Mouse (Mus musculus) fat pad, adult 2 months (tissue): ENCODE measurements around the gene Adora1.

Experiments
- DNase-seq: peaks from one replicate; pipeline ENCODE4 v3.0.0-alpha.2; 2011; ENCODE audit warnings: low read depth, low spot score; ENCODE audit errors: extremely low read depth

The Adora1 gene

DNA sequence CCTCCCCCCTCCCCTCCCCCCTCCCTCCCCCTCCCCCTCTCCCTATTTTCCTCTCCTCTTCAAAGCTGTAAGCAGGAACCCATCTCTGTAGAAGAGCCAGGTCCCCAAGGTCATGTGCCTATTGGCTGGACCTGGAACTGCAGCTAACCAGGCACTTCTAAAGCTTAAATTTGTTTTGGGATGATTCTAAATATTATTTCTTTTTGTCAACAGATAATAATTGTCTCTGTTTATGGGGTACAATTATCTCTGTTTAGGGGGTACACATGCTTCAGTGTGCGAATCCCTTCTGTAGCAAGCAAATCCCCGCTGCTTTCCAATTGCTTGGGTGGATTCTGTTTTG, 18.6 kb downstream of the Adora1 start:
- no peak for DNase-seq

GRCm38 (mm10) chr1:134215751-134216628, 19.2 kb downstream of the Adora1 start:
- no peak for DNase-seq

GRCm38 (mm10) chr1:134215059-134215458, 20.2 kb downstream of the Adora1 start:
- DNase-seq: no peak

DNA sequence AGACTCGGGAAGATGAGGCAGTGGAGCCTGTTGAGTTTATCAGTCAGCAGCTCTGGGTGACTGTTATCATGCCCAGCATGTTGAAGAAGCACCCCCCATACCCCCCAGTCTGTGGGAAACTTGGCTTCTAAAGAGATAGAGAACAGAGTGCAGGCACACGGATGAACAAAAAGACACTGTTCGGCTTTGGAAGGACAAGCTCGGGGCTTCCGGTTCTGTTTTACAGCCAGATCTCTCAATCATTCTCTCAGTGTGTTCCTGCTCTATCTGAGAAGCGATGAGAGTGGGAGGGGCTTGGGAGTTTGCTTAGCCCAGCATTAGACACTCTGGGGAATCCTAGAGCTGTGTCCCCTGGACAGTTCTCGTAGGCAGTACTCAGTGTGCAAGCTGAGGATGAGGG, 21.8 kb downstream of the Adora1 start:
- DNase-seq: no peak

- no peak for DNase-seq
Observed at GRCm38 (mm10) chr1:134212351-134212750, 22.9 kb downstream of the Adora1 start.

GRCm38 (mm10) chr1:134211631-134212030, 23.6 kb downstream of the Adora1 start:
- DNase-seq: no peak

DNA sequence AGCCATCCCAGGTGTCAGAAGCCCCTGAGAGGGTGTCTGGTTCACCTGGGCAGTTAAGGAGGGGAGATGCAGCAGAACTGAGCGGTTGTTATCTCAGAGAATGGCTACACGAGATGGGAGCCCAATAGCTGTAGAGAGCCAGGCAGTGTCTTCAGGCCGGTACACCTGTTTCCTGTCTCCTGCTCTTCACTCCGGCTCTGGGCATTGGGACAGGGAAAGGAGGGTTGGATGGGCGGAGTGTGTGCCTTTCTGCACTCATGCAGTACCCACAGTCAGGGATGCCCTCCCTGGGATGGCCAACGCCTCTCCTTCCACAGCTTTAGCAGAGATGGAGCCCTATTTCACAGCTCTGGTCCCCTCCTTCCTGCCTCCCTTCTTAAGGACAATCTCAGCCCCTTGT, 24.2 kb downstream of the Adora1 start:
- no peak for DNase-seq

- DNase-seq: no peak
Observed at GRCm38 (mm10) chr1:134210179-134210755, 25.0 kb downstream of the Adora1 start.

DNA sequence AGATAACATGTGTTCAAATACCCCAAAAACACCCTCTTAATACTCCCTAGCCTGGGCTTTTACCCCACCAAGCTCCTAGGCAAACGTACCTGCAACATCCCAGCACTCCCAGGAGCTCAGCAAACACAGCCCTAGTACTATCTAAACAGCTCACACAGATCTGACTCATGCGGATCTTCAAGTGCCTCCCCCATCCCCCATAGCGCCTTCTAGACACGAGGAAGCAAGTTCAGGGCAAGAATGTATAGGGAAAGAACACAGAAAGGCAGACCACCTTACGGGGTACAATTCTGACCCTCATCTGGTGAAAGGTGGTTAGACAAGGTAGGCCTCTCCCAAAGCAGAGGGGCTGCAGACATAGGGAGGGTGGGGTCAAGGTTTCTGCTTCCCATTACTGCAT, 29.1 kb downstream of the Adora1 start:
- DNase-seq: no peak

DNA sequence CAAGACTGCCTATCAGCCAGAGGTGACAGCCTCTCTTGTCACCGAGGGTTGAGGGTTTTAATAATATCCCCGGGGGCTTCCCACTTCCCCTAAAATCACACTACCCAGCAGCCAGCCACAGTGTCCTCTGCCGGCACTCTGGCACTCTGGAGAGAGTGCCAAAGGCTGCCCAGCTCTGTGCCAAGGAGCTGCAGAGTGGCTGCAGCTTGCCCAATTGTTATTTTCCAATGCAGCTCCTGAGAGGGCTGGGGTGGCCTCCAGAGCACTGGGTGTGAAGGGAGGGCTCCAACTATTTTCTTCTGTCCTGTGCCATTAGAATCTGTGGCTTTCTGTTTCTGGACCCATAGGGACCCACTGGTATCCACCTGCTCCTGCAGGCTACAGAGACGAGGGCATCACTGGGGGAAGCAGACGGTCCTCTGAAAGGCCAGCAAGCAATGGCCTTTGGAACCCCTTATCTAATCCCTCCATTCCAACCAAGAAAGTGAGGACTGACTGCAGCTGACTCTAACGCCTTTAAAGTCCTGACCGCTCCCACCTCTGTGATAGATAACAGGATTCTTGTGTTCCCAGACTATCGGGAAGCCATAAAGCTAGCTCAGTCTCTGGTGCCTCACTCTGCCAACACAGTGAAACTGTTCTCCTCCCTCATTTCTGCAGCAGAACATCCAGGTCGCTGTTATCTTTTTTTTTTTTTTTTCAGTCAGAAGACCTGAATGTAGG, 29.8 kb downstream of the Adora1 start:
- no peak for DNase-seq

DNA sequence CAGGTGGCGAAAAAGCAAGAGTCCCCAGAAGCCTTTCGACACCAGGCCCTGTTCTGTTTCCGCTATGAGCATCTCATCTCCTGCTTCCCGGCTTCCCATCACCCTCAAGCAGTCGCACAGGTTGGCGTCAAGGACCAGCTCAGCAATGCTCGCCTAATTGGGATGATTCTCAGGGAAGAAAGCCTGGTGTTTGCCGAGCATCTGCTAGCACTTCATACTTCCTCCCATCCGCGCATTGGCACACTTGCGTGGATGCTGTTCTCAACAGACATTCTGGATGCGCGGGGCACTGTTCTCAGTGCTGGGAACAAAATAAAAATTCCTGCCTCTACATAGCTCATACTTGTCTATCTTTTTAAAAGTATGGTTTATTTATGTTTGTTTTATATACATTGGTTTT, 31.0 kb downstream of the Adora1 start:
- DNase-seq: no peak

GRCm38 (mm10) chr1:134201751-134202420, 33.3 kb downstream of the Adora1 start:
- no peak for DNase-seq

DNA sequence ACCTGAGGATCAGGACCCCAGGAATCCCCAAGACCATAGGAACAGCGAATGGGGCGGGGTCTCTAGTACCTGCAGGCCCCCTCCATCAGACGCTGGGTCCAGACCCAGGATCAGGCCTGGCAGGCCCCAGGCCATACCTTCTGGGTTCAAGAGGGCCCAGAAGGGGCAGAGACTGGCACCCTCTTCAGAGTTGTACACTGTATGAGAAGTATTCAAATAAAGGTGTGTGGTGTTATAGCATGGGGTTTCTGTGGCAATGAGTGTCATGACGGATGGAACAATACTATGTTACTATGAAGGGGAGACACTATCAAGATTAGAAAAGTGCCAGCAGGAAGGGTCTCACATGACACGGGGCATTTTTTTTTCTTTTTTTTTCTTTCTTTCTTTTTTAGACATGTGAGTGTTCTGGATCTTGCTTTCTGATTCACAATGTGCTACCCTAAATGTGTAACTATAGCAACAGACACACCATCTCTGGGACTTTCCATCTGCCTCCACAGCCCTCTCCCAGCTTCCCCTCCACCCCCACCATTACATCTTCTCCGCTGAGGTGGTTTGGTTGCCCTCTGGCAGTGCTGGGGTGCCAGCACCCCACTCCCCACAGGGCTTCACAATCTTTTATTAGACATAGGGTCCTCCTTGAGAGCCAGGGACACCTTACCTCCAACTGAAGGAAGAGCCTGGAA, 34.1 kb downstream of the Adora1 start:
- no peak for DNase-seq

DNA sequence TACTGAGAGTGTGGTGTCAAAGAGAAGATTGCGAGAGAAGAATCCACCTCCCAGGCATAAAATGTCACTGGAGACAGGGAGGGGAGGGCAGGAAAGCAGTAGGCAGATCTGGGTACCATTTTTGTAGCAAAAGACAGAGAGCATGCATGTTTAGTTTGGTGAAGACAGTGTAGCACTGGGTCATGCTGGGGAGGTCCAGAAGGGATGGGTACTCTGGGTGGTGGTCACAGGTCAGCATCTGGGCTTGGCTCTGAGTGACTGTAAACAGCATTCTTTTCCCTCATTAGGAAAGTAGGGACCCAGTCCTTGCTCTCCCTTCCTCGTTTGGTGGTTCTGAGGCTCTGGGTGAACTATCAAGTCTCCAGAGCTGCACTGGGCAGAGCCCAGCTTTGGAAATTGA, 34.8 kb downstream of the Adora1 start:
- no peak for DNase-seq

DNA sequence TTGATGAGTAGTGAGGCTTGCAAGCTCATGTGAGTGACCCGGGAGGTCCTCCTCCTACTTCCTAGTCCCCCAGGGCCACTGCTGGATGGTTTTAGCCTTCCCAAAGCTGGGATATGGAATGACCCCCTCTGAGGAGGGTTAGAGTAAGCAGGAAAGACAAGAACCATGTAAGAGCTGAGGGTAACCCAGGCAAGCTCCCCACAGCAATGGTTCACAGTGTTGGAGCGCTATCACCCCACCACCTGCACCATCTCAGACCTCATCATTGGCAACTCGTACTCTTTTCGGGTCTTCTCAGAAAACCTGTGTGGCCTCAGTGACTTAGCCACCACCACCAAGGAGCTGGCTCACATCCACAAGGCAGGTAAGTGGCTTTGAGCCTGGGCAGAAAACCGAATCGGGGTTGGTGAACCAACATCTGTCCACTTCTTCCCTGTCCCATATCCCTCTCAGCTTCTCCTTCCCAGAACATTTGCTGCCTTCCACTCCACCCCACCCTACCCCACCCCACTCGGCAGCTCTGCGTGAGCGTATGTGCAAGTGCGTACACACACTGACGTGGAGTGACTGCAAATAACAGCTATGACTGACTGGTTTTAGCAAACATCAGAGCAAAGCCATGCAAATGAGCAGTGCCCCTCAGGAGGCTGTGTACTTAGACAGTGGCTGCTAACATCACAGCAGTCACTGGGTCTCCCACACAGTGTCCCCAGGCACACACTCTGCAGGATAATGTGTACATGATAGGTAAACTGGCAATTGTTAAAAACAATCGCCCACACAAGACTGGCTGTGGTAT, 36.8 kb downstream of the Adora1 start:
- no peak for DNase-seq

- no peak for DNase-seq
Observed at GRCm38 (mm10) chr1:134197325-134197982, 37.8 kb downstream of the Adora1 start.

DNA sequence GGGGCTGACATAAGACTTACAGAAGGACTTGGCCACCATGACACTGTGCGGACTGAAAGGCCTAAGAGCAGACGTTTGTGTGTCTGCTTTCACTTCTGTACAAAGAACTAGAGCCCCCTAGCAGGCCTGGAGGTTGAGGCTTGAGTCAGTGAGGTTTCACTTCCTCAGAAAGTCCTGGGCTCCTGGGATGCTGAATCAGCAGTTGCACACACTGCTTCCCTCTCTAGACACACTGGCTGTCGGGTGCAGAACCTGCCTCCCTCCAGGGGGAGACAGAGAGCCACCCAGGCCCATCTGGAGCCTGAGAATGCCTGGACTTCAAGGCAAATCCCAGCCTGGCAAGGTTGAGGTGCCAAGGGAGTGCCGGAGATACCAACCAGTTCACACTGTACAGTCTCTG, 38.8 kb downstream of the Adora1 start:
- DNase-seq: no peak

DNA sequence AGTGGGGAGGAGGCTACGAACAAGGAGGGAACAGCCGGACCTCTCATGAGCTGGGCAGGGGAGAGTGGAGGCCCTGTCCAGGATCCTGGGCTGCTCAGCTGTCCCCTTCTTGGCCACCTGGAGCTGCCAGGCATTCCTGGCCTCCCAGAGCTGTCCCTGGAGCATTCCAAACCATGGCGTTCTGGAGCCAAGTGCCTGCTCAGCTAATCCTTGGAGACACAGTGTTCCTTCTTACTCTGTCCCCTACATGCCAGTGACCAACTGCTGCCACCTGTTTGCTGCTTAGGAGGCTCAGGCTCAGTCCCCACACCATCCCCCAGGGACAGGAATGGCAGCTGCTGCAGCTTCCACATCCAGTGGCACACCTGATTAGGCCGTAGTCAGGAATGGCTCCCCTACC, 39.3 kb downstream of the Adora1 start:
- no peak for DNase-seq

DNA sequence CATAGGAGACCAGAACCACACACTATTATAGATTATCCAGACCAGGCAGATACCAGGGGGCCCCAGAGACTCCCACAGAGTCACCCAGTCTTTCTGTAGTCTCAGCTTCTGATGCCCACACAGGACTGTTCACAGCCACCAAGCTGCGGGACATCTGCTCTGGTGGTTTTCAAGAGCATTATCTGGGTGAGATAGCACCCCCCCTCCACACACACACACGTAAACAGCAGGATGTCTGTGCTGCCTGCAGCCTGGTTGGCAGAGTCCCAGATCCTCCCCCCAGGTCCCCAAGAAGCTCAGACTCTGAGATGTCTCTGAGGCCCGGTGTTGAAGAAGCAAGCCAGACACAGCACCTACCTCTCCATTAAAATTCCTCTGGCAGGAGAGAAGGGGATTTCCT, 39.7 kb downstream of the Adora1 start:
- DNase-seq: no peak

- DNase-seq: no peak
Observed at GRCm38 (mm10) chr1:134195117-134195516, 40.1 kb downstream of the Adora1 start.
